Mouse (Mus musculus) MEL (cell line): ENCODE measurements around the gene Nlrp4a.

ENCODE experiments used
- BHLHE40 ChIP-seq: IDR thresholded peaks from 2 replicates; pipeline ENCODE4 v1.6.1; 2012; ENCODE audit warnings: low read depth, mild to moderate bottlenecking, inconsistent platforms, low read length, improper control_type of control experiment, borderline replicate concordance
- CHD2 ChIP-seq: IDR thresholded peaks from 2 replicates; pipeline ENCODE4 v1.6.1; 2011; ENCODE audit warnings: low read length, improper control_type of control experiment
- CTCF ChIP-seq, 3 experiments: IDR thresholded peaks in 2 of 3; conservative IDR thresholded peaks in 1 of 3; 2 replicates each; pipeline ENCODE4 v1.5.1; 2011 to 2012; ENCODE audit warnings: low read length in 3 of 3, low read depth in 2 of 3, mild to moderate bottlenecking in 2 of 3, improper control_type of control experiment in 1 of 3, inconsistent platforms in 1 of 3, mixed read lengths in 1 of 3, moderate library complexity in 1 of 3; ENCODE audit not compliant: control insufficient read depth in 1 of 3, insufficient read depth in 1 of 3, poor library complexity in 1 of 3, severe bottlenecking in 1 of 3
- EP300 ChIP-seq, 2 experiments: IDR thresholded peaks; 2 replicates each; pipeline ENCODE4 v1.6.1; 2011; ENCODE audit warnings: improper control_type of control experiment in 2 of 2, low read length in 2 of 2, low read depth in 1 of 2, mild to moderate bottlenecking in 1 of 2
- GATA1 ChIP-seq: IDR thresholded peaks from 2 replicates; pipeline ENCODE4 v1.6.1; 2011; ENCODE audit warnings: low read depth, low read length, improper control_type of control experiment
- JUND ChIP-seq: IDR thresholded peaks from 2 replicates; pipeline ENCODE4 v1.6.1; 2011; ENCODE audit warnings: low read depth, mild to moderate bottlenecking, improper control_type of control experiment, low read length
- KAT2A ChIP-seq: conservative IDR thresholded peaks from 2 replicates; pipeline ENCODE4 v1.6.1; 2012; ENCODE audit warnings: low read depth, low read length, improper control_type of control experiment, inconsistent platforms
- MEF2A ChIP-seq: IDR thresholded peaks from 2 replicates; pipeline ENCODE4 v1.6.1; 2014; ENCODE audit warnings: low read depth, mild to moderate bottlenecking, inconsistent platforms, low read length, improper control_type of control experiment; ENCODE audit not compliant: poor library complexity, insufficient replicate concordance, severe bottlenecking; ENCODE audit errors: extremely low read depth
- POLR2A ChIP-seq, 2 experiments: IDR thresholded peaks; 2 replicates each; pipeline ENCODE4 v1.6.1; 2011 to 2012; ENCODE audit warnings: low read length in 2 of 2, mild to moderate bottlenecking in 2 of 2, control low read depth in 1 of 2, improper control_type of control experiment in 1 of 2, low read depth in 1 of 2, moderate library complexity in 1 of 2; ENCODE audit not compliant: control insufficient read depth in 1 of 2, insufficient read depth in 1 of 2, poor library complexity in 1 of 2
- SIN3A ChIP-seq: IDR thresholded peaks from 2 replicates; pipeline ENCODE4 v1.6.1; 2012; ENCODE audit warnings: low read length, improper control_type of control experiment, inconsistent platforms
- USF1 ChIP-seq: IDR thresholded peaks from 2 replicates; pipeline ENCODE4 v1.6.1; 2014; ENCODE audit warnings: low read depth, mild to moderate bottlenecking, inconsistent platforms, low read length, improper control_type of control experiment, moderate library complexity
- ZKSCAN1 ChIP-seq: IDR thresholded peaks from 2 replicates; pipeline ENCODE4 v1.6.1; 2012; ENCODE audit warnings: low read depth, mild to moderate bottlenecking, inconsistent platforms, low read length, improper control_type of control experiment, moderate library complexity
- ZMIZ1 ChIP-seq: IDR thresholded peaks from 2 replicates; pipeline ENCODE4 v1.6.1; 2012; ENCODE audit warnings: low read depth, mild to moderate bottlenecking, inconsistent platforms, low read length, improper control_type of control experiment, moderate library complexity

- TF ChIP-seq ZMIZ1 (no peak), CTCF (IDR thresholded peaks at IDR 0.05 in 2 of 3, conservative IDR thresholded peaks at IDR 0.05 in 1 of 3; ENCODE audit: control insufficient read depth in 1 of 3, insufficient read depth in 1 of 3, low read depth in 2 of 3, low read length in 3 of 3, poor library complexity in 1 of 3, severe bottlenecking in 1 of 3) (no peak), USF1 (no peak), ZKSCAN1 (no peak), BHLHE40 (no peak), GATA1 (no peak), JUND (no peak), CHD2 (no peak), EP300 (IDR thresholded peaks at IDR 0.05; ENCODE audit: low read depth in 1 of 2, low read length in 2 of 2) (no peak), SIN3A (no peak), MEF2A (no peak), KAT2A (no peak), POLR2A (IDR thresholded peaks at IDR 0.05; ENCODE audit: control insufficient read depth in 1 of 2, insufficient read depth in 1 of 2, low read depth in 1 of 2, low read length in 2 of 2, poor library complexity in 1 of 2) (no peak)
Observed at GRCm38 (mm10) chr7:26434813-26435212, at the start of gene Nlrp4a.
